ENCODE assay signal across 19 mouse cellular contexts in the genomic region with DNA sequence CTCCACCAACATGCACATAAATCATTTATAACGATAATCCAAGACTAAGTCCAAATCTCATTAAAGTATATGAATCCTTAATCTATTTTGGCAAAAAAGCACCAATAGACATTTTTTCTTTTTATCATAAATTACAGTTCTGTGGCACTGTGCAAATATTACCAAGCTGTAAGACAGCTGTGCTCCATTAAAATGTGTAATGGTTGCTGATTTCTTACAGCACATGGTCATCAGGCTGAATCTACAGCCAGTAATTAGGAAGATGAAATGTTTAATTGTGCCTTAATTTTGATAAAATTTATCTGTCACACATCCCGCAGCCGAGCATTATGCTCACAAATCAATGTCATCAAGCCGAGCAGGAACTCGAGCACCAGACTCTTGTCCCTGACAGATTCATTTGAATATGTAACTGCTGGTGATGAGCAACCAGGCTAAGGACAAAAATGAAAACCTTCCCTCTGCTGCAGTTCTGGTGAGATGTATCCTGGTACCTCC.
DNase-seq lines count a peak whose midpoint lies in the region; ATAC-seq and TF ChIP-seq lines count a peak whose summit lies in the region.
"Had no signal": no experiment of that assay in that cellular context is flagged by ENCODE, and none has a peak within 500 bp of the region (broad histone marks: within the 10 kb centered on the region; RNA-seq: fewer than 3 reads in every experiment).

No protein-coding gene starts in this region.

- H3K4me2 ChIP-seq in forebrain, embryonic 14.5 days (ENCODE audit: low read length): no peak overlapping the region
- no peak overlapping the region for H3K4me2 ChIP-seq in forebrain, embryonic 11.5 days (ENCODE audit: low read depth, low read length, severe bottlenecking)
- no peak overlapping the region for H3K4me2 ChIP-seq in kidney, embryonic 14.5 days (replicated peaks; ENCODE audit: low read depth, low read length)
- no peak overlapping the region for H3K4me2 ChIP-seq in kidney, embryonic 15.5 days
- H3K4me2 ChIP-seq: embryonic facial prominence, embryonic 12.5 days; hindbrain, embryonic 15.5 days had no signal

- 53% methylated on average over 5 of the region's 5 CpGs for WGBS in forebrain, embryonic 14.5 days
- WGBS in forebrain, embryonic 11.5 days: 89% methylated on average over 5 of the region's 5 CpGs
- WGBS in kidney, embryonic 14.5 days: 57% methylated on average over 5 of the region's 5 CpGs
- WGBS in kidney, embryonic 15.5 days: 63% methylated on average over 5 of the region's 5 CpGs

- peak; percentile 58 for DNase-seq in forebrain, embryonic 14.5 days (ENCODE audit: low spot score)
- DNase-seq in forebrain, embryonic 11.5 days (ENCODE audit: low spot score): no peak
- DNase-seq in kidney, adult 18-20 months: no peak
- peak; percentile 12 for DNase-seq in kidney, postnatal 14 days
- DNase-seq in brain, embryonic 14.5 days (ENCODE audit: low read depth): peak; percentile 73
- no peak for DNase-seq in urinary bladder, postnatal 4 days (ENCODE audit: low spot score in 2 of 2)
- DNase-seq: adrenal gland, postnatal 10 days; cerebellum, adult 11-12 months; cerebellum, adult 9-10 months; gastrocnemius, postnatal 36 days; heart, adult 11 months; heart, postnatal 10 days; heart, postnatal 4 days had no signal

- no peaks in the 10 kb centered on the region for H3K27me3 ChIP-seq in forebrain, embryonic 14.5 days (replicated peaks; ENCODE audit: control insufficient read depth, insufficient read depth, low read length)
- no peaks in the 10 kb centered on the region for H3K27me3 ChIP-seq in forebrain, embryonic 11.5 days (ENCODE audit: control insufficient read depth, insufficient read depth, low read length)
- H3K27me3 ChIP-seq in kidney, embryonic 14.5 days (ENCODE audit: control insufficient read depth, insufficient read depth, low read length): no peaks in the 10 kb centered on the region
- no peaks in the 10 kb centered on the region for H3K27me3 ChIP-seq in kidney, embryonic 15.5 days
- H3K27me3 ChIP-seq: embryonic facial prominence, embryonic 12.5 days; hindbrain, embryonic 15.5 days had no signal

- H3K27ac ChIP-seq in forebrain, embryonic 14.5 days (ENCODE audit: low read depth, low read length): no peak overlapping the region
- H3K27ac ChIP-seq in forebrain, embryonic 11.5 days (ENCODE audit: low read depth, low read length): no peak overlapping the region
- H3K27ac ChIP-seq in kidney, embryonic 14.5 days (ENCODE audit: low read depth, low read length): no peak overlapping the region
- no peak overlapping the region for H3K27ac ChIP-seq in kidney, embryonic 15.5 days
- H3K27ac ChIP-seq: embryonic facial prominence, embryonic 12.5 days; heart, embryonic 10.5 days; hindbrain, embryonic 15.5 days had no signal

- no peak for TF ChIP-seq POLR2A in brain, embryonic 14.5 days (IDR thresholded peaks at IDR 0.05; ENCODE audit: borderline replicate concordance, extremely low read depth, insufficient read depth, insufficient read length, poor library complexity, severe bottlenecking)

- H3K9me3 ChIP-seq in forebrain, embryonic 14.5 days (replicated peaks; ENCODE audit: control insufficient read depth, low read length): no peaks in the 10 kb centered on the region
- H3K9me3 ChIP-seq in forebrain, embryonic 11.5 days (ENCODE audit: control insufficient read depth, low read length): no peaks in the 10 kb centered on the region
- H3K9me3 ChIP-seq in kidney, embryonic 14.5 days (ENCODE audit: control insufficient read depth, low read length): no peaks in the 10 kb centered on the region
- no peaks in the 10 kb centered on the region for H3K9me3 ChIP-seq in kidney, embryonic 15.5 days (replicated peaks)
- H3K9me3 ChIP-seq: embryonic facial prominence, embryonic 12.5 days; heart, embryonic 10.5 days; hindbrain, embryonic 15.5 days had no signal

- H3K4me3 ChIP-seq in forebrain, embryonic 14.5 days (ENCODE audit: low read depth, low read length): no peak overlapping the region
- no peak overlapping the region for H3K4me3 ChIP-seq in forebrain, embryonic 11.5 days (ENCODE audit: low read depth, low read length)
- no peak overlapping the region for H3K4me3 ChIP-seq in kidney, embryonic 14.5 days (ENCODE audit: low read length)
- H3K4me3 ChIP-seq in kidney, embryonic 15.5 days (replicated peaks): no peak overlapping the region
- H3K4me3 ChIP-seq: embryonic facial prominence, embryonic 12.5 days; heart, embryonic 10.5 days; hindbrain, embryonic 15.5 days had no signal

- TF ChIP-seq CTCF in brain, embryonic 14.5 days (IDR thresholded peaks at IDR 0.05; ENCODE audit: borderline replicate concordance, extremely low read depth, insufficient read depth, insufficient read length): no peak

- peak; percentile 33 for ATAC-seq in forebrain, embryonic 14.5 days
- ATAC-seq in forebrain, embryonic 11.5 days (replicated peaks; ENCODE audit: low FRiP score): no peak
- 0 out of 2 replicates have a peak, but pooled peaks have one; percentile 9 for ATAC-seq in kidney, embryonic 14.5 days (ENCODE audit: low FRiP score, low TSS enrichment)
- ATAC-seq in kidney, embryonic 15.5 days (replicated peaks; ENCODE audit: low FRiP score): no peak
- ATAC-seq: inflammation-experienced regulatory T-cells, adult 6 months had no signal

- H3K4me1 ChIP-seq in forebrain, embryonic 14.5 days (ENCODE audit: control insufficient read depth, insufficient read depth, low read length): peaks cover 6% of the 10 kb centered on the region
- no peaks in the 10 kb centered on the region for H3K4me1 ChIP-seq in forebrain, embryonic 11.5 days (replicated peaks; ENCODE audit: control insufficient read depth, insufficient read depth, low read length)
- no peaks in the 10 kb centered on the region for H3K4me1 ChIP-seq in kidney, embryonic 14.5 days (ENCODE audit: control insufficient read depth, insufficient read depth, low read length)
- H3K4me1 ChIP-seq in kidney, embryonic 15.5 days: no peaks in the 10 kb centered on the region
- H3K4me1 ChIP-seq: embryonic facial prominence, embryonic 12.5 days; heart, embryonic 10.5 days; hindbrain, embryonic 15.5 days had no signal

- no peaks in the 10 kb centered on the region for H3K36me3 ChIP-seq in forebrain, embryonic 14.5 days (ENCODE audit: control insufficient read depth, insufficient read depth, low read length)
- H3K36me3 ChIP-seq in forebrain, embryonic 11.5 days (ENCODE audit: control insufficient read depth, insufficient read depth, low read length): no peaks in the 10 kb centered on the region
- no peaks in the 10 kb centered on the region for H3K36me3 ChIP-seq in kidney, embryonic 14.5 days (ENCODE audit: control insufficient read depth, insufficient read depth, low read length)
- no peaks in the 10 kb centered on the region for H3K36me3 ChIP-seq in kidney, embryonic 15.5 days
- H3K36me3 ChIP-seq: embryonic facial prominence, embryonic 12.5 days; heart, embryonic 10.5 days; hindbrain, embryonic 15.5 days had no signal

- no peak overlapping the region for H3K9ac ChIP-seq in forebrain, embryonic 14.5 days (ENCODE audit: low read length)
- H3K9ac ChIP-seq in forebrain, embryonic 11.5 days (ENCODE audit: low read length): no peak overlapping the region
- H3K9ac ChIP-seq in kidney, embryonic 14.5 days (ENCODE audit: low read depth, low read length): no peak overlapping the region
- no peak overlapping the region for H3K9ac ChIP-seq in kidney, embryonic 15.5 days
- H3K9ac ChIP-seq: embryonic facial prominence, embryonic 12.5 days; hindbrain, embryonic 15.5 days had no signal

Comparison
In these comparisons a context has a peak if more than half of its experiments do, and no peak if none do; other contexts are left out.
1. ATAC-seq: peak in forebrain, embryonic 14.5 days (single experiment) and kidney, embryonic 14.5 days (single experiment); none in forebrain, embryonic 11.5 days (single experiment) and kidney, embryonic 15.5 days (single experiment).
2. DNase-seq: peak in forebrain, embryonic 14.5 days (single experiment), kidney, postnatal 14 days (single experiment) and brain, embryonic 14.5 days (single experiment); none in forebrain, embryonic 11.5 days (single experiment), kidney, adult 18-20 months (single experiment) and urinary bladder, postnatal 4 days (0 of 2).